Mouse (Mus musculus): ENCODE data around the gene Zfp984. TPM values are rescaled to one million over a fixed set of nuclear protein-coding genes. Genes with fewer than 3 reads are reported as not detected.
"Not testable (repeated sequence)": the region's sequence is repeated elsewhere in the genome, so short reads cannot be mapped to it uniquely, and the experiment has no call there.

Zfp984 gene
- total RNA-seq (2021) = 1 to 10 TPM; 4.2 to 5.9 TPM
- 0.04 TPM in 1 of 2 replicates, not detected in the other for polyA plus RNA-seq (2012; rRNA removed)
- long read RNA-seq, partial matches to known transcripts = 0 of 3 reads
- long read RNA-seq, other reads (novel, unspliced or antisense) = 3 of 3 reads

GRCm38 (mm10) chr4:147809292-147809965 lies at the start of gene Zfp984:
Gene Zfp984 (minus strand): TSS chr4:147809788.
- peak; percentile 63 for DNase-seq

- no peak for DNase-seq
Observed at GRCm38 (mm10) chr4:147850776-147851175, 41.2 kb upstream of the Zfp984 start.

- DNase-seq = no peak
Observed at GRCm38 (mm10) chr4:147848584-147848991, 39.0 kb upstream of the Zfp984 start.

GRCm38 (mm10) chr4:147847614-147848583 lies 38.3 kb upstream of the Zfp984 start, which contains the start of gene Zfp933:
Gene Zfp933 (minus strand): TSS chr4:147848366.
- DNase-seq = peak; percentile 83

- DNase-seq = no peak
Observed at GRCm38 (mm10) chr4:147842871-147843270, 33.3 kb upstream of the Zfp984 start.

GRCm38 (mm10) chr4:147839282-147839681 lies 29.7 kb upstream of the Zfp984 start:
- DNase-seq = peak; percentile 55

GRCm38 (mm10) chr4:147824389-147824788 lies 14.8 kb upstream of the Zfp984 start:
- DNase-seq = no peak

GRCm38 (mm10) chr4:147821414-147821813 lies 11.8 kb upstream of the Zfp984 start:
- not testable (repeated sequence) for DNase-seq

- DNase-seq = not testable (repeated sequence)
Observed at GRCm38 (mm10) chr4:147819659-147820058, 10.1 kb upstream of the Zfp984 start.

GRCm38 (mm10) chr4:147814592-147815167 lies 5.1 kb upstream of the Zfp984 start:
- no peak for DNase-seq

- no peak for DNase-seq
Observed at GRCm38 (mm10) chr4:147813249-147813765, 3.7 kb upstream of the Zfp984 start.

- DNase-seq = not testable (repeated sequence)
Observed at GRCm38 (mm10) chr4:147809966-147810304, 347 bp upstream of the Zfp984 start.

- not testable (repeated sequence) for DNase-seq
Observed at GRCm38 (mm10) chr4:147808483-147808882, 1.1 kb downstream of the Zfp984 start.

- DNase-seq = not testable (repeated sequence)
Observed at GRCm38 (mm10) chr4:147795308-147795707, 14.3 kb downstream of the Zfp984 start.

- DNase-seq = not testable (repeated sequence)
Observed at GRCm38 (mm10) chr4:147794026-147794665, 15.4 kb downstream of the Zfp984 start.

GRCm38 (mm10) chr4:147793390-147793916 lies 16.1 kb downstream of the Zfp984 start:
- not testable (repeated sequence) for DNase-seq

GRCm38 (mm10) chr4:147791729-147792128 lies 17.9 kb downstream of the Zfp984 start:
- DNase-seq = not testable (repeated sequence)

- DNase-seq = not testable (repeated sequence)
Observed at GRCm38 (mm10) chr4:147746255-147746654, 63.3 kb downstream of the Zfp984 start.

- not testable (repeated sequence) for DNase-seq
Observed at GRCm38 (mm10) chr4:147738636-147739369, 70.8 kb downstream of the Zfp984 start.

Measured in adrenal gland, adult 2 months (tissue).